Mouse (Mus musculus) frontal cortex, postnatal 14 days (tissue): ENCODE data around the gene 1810049J17Rik.

Experiments
- DNase-seq, 2 experiments: peaks; one replicate each; pipeline ENCODE4 v3.0.0; 2022; ENCODE audit warnings: low spot score in 2 of 2

The 1810049J17Rik gene

DNA sequence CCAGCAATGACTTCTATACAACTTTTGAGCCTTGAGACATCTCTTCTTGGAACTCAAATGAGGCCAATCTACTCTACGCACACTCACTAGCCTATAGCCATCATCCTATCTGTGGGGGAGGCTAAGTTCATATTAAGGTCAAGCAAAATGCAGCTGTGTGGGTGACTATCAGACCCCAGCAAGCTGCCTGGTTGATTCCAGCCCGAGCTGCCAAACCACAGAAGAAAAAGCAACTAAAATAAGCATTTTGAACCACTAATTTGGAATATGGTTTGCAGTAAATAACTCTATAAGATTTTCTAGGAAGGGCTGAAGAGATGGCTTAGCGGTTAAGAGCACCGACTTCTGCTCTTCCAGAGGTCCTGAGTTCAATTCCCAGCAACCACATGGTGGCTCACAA, 11.0 kb downstream of the 1810049J17Rik start:
- DNase-seq = no peak

DNA sequence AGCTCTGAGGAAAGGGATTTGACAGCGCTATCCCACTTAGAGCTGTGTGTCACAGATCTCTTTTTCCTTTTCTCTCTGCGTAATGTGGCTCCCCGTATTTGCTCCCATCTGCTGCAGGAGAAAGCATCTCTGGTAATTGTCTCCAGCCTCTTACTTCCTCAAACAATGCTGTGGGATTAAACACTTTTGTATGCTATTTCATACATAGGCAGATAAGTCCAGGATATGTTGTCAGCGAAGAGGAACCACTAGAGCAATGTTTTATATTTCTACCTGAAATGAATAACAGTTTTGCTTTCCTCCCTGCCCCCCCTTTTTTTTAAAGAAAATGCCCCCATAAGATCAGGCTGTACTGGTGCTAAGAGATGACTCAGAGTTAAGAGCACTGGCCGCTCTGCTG, 13.2 kb downstream of the 1810049J17Rik start:
- DNase-seq = no peak

DNA sequence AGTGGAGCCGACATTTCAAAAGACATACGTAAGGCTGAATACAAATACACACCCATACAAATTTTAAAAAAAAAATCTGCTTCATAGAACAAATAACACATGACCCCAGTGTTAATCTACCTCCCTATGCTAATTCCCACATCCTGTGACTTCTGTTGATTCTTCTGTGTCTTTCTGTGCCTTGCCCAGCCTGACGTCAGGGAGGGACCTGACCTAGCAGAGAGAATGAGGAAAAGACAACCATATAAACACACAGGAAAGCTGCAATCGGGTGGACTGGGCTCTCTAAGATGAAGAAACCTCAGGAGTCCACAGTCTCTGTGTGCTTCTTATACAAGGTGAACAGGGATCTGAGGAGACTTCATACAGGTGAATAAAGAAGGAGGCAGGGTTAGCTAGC, 14.6 kb downstream of the 1810049J17Rik start:
- DNase-seq = no peak

DNA sequence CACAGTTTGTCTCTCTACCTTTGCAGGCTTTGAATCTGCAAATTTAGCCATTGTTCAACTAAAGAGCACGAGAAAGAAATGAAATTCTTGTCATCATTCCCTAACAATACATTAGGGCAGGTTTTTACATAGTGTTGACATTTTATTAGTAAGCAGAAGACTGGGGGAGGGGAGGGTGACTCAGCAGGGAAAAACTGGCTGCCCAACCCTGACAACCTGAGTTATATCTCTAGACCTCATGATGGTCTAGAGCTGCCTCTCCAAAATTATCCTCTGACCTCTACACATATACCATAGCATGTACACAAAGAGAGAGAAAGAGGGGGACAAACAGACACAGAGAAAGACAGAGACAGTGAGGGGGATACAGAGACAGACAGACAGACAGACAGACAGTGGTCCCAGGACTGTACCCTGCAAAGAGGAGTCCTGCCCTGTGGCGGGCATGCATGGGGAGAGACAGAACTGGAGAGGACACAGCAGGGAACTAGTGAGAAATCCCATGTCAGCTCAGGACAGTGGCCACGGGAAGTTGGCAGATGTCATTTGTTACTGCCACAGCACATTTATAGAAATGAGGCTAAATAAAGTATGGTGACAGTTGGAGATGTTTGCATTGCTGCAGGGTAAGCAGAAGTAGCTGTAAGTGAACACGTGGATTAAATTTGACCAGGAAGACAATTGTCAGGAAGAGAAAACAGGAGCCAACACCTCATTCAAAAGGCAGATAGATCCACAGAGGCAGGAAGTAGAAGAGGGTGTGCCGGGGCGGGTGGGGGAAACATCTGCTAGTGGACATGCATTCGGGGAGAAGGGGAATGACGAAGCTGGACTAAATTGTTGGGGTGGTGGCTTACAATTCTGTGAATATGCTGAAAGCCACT, 15.3 kb downstream of the 1810049J17Rik start:
- no peak for DNase-seq

DNA sequence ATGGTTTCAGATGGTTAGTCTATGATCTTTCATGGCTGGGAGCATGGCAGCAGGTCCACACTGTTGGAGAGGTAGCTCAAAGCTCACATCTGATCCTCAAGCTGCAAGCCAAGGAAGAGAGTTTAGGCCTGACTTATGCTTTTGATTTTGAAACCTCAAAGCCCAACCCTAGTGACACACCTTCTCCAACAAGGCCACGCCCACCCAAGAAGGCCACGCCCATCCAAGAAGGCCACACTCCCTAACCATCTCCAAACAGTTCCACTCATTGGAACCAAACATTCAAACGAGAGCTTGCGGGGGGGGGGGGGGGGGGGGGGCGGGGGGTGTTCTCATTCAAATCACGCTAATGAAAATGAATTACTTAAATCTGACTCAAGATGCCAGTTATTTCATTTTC, 19.9 kb downstream of the 1810049J17Rik start:
- DNase-seq = no peak

DNA sequence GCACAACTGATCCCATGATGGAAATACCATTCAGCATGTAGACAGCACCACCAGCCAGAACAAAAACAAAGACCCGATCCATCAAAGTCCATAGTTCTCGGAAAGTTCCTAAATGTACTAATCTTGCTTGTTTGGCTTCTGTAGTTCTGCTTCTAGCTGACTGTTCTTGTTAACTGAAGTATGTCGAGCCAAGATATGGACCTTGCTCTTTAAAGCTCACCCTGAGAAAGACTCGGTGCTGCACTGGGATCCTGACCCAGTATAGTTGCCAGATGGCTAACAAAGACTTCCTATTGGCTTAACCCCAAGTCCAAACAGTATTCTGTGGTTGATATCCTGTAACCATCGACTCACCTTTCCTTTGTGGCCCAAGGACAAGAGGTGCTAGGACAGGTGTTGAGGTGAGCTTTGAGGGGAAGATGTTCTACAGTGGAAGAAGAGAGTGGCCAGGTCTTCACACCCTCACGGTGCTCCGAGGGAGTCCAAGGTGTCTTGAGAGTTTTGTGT, 23.4 kb downstream of the 1810049J17Rik start:
- no peak for DNase-seq

DNA sequence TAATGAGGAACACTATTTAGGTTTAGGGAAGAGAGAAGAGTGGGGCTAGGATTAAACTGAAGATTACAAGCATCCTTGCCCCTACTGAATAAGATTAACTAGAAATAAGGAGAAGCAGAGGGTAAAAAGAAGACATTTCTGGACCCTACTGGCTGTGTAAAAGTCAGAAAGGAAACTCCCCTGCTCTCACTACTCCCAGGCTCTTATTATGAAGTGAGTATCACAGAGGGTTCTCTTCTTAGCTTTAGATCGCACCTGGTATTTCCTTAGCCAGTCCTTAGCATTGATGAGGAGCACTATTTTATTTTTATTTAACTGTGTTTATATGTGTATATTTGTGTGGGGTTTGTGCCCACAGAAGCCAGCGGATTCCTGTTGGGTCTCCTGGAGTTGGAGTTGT, 25.5 kb downstream of the 1810049J17Rik start:
- no peak for DNase-seq

DNA sequence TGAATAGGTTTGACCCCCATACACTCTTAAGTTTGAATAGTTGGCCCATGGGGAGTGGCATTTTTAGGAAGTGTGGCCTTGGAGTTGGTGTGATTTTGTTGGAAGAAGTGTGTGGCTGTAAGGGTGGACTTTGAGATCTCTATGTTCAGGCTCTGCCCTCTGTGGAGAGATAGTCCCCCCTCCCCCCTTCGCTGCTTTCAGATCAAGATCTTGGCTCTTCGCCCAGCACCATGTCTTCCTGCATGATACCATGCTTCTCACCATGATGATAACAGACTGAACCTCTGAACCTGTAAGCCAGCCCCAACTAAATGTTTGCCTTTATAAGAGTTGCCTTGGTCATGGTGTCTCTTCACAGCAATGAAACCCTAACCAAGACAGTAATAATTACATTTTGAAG, 29.9 kb downstream of the 1810049J17Rik start:
- DNase-seq = no peak

DNA sequence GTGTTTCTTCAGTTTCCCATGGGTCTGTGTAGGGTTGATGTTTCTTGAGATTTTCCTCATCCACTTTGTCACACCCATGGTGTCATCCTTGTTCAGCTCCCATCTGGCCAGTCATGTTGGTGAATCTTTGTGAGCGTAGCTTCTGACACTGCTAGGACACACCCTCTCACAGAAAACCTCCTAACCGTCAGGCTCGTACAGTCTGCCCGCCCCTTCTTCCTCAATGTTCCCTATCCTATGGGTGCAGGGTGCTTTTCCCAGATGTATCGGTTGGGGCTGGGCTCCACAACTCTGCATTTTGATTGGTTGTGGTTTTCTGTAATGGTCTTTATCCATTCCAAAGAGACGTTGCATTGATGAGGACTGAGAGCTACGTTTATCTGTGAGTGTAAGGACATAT, 31.4 kb downstream of the 1810049J17Rik start:
- no peak for DNase-seq

DNA sequence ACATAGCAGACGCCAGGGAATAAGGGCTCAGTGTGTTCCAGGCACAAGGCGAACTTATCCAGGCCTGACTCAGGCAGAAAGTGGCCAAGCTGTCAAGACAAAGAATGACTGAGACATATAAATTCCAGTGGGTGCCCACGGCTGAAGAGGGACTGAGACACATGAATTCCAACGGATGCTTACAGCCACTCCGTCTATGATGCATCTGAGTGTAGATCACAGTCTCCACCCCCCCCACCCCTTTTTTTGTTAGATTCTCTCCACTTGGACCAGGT, 36.2 kb downstream of the 1810049J17Rik start:
- no peak for DNase-seq

DNA sequence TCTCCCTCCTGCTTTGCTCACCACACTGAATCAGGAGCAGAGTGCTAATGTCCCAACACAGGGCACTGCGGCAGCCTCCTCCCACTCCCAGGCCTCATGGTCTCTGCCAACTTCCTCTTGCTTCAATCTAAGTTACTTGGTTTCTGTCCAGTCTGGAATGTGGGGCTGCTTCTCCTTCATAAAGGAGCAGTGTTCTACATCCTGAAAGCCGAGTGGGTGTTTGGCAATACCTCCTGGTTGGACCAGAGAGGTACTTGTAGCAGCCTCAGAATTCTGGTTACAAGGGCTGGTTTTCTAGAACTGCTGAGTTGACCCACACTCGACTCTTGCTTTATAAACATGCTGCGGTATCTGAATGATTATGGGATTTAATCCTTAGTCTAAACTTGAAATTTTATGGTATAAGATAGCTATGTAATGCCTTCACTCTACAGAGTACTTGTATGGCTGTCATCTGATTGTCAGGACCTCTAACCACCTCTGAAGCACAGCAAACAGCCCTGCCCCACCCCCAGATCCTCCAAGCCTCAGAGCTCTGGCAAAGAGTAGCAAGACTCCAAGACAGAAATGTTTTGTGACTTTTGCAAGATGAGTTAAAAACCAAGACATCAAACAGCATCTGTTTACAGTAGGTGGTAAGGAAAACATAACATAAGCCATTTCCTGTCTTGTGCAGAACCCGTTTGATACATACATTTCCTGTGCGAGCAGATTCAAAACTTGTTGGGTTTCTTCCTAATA, 36.7 kb downstream of the 1810049J17Rik start:
- no peak for DNase-seq

DNA sequence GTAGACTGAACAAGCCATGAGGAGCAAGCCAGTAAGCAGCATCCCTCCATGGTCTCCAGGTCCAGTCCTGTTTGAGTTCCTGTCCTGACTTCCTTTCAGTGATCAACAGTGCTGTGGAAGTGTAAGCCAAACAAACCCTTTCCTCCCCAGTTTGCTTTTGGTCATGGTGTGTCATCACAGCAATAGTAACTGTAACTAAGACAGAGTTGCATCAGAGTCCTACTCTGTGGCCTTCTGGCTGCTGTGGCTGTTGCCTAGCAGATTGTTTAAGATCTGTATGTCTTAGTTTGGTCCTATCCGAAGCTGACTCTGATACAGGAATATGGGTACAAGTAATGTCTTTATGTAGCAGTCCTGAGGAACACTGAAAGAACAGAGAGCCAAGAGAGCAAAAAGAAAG, 41.9 kb downstream of the 1810049J17Rik start:
- no peak for DNase-seq

DNA sequence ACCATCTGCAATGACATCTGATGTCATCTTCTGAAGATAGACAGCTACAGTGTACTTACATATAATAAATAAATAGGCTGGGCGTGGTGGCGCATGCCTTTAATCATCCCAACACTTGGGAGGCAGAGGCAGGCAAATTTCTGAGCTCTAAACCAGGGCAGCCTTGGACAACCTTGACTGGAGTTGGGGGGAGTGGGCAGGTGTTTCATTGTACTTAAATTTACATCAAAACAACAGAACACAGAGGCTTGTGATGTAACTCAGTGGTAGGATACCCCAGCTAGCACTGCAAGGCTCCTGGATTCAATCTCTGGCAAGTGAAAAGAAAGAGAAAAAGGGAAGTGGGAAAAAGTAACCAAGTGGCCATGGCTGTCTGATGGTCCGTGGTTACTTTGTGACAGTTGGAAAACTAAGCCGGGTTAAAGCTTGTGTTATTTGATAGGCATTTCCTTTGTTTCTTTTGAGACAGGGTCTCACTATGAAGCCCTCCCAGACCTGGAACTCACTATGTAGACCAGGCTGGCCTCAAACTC, 46.5 kb downstream of the 1810049J17Rik start:
- DNase-seq = no peak

DNA sequence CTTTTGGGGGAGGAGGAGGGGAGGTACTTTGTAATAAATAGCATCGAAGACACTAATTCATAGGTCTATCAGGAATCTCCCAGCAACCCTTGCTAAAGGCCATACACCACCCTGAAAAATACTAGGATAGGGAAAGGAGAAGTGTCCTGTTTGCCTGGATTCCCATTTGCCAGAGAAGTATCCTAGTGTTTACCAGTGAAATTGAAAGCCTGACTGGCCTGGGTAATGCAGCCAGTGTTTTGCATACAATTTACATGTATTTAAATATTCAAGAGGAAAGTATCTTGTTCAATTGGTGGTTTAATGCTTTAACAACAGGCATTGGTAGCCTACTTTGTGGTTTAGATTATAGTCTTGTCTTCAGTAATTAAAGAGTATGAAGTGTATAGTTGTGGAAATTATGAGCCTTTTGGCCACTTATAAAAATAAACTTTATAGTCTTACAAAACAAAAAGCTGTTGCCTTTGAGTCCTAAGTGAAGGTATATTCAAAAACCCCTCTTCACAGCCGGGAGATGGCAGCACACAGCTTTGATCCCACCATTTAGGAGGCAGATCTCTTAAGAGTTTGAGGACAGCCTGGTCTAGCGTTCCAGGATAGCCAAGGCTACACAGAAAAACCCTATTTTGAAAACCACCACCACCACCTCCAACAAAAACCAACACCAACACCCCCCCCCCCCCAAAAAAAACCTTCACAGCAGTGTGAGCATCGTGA, 47.5 kb downstream of the 1810049J17Rik start:
- DNase-seq = no peak

DNA sequence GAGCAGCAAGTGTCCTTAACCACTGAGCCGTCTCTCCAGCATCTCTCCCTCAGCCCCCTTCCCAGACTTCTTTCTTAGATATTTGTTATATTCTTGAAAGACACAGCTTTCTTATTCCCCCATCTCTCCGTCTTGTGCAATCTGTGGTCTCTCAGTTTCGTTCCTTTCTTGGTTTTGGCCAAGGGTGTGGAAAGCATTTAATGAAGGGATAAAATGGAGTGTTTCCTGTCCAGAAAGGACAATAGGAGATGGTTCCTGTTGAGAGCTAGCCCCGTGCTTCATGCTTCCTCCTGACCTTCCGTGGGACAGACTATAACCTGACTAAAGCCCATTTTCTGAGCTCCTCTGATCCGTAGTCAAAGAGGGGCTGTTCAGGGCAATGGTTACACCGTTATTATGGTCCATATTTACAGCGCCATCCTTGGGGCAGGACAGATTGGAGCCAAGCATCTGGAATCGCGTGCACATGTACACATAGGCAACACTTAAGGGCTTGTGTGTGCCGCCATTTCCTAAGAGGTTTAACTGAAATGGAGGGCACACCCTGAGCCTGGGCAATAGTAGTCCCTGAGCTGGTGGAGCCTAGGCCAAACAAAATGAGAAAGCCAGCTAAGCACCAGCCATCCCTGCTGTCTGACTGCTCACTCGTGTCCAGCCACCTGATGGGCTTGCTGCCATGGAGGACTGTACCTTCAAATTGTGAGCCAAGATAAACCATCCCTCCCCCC, 48.2 kb downstream of the 1810049J17Rik start:
- DNase-seq = no peak
